Mouse (Mus musculus): ENCODE data around the gene Sema3e. TPM values are rescaled to one million over a fixed set of nuclear protein-coding genes. Genes with fewer than 3 reads are reported as not detected.

The Sema3e gene
- polyA plus RNA-seq, 3 experiments from 2014 or later, result 0.14 TPM; not detected in 2

DNA sequence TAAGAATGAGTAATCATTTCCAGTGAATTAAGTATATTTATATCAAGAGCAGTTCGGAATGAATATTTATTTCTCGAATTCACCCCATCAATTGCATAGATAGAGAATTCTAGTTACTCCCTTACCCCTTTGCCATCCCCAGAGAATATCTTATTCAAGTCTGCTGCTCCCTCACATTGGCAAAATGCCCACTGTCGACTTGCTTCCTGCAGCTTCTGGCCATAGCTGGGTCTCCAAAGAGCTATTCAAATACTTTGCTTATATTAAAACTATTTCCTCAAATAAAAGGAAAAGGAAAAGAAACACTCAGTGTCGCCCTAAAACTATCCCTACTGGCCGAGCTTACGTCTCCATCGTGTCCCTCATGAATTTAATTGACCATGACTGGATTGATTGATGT, 191.1 kb downstream of the Sema3e start:
- no peak for ATAC-seq

DNA sequence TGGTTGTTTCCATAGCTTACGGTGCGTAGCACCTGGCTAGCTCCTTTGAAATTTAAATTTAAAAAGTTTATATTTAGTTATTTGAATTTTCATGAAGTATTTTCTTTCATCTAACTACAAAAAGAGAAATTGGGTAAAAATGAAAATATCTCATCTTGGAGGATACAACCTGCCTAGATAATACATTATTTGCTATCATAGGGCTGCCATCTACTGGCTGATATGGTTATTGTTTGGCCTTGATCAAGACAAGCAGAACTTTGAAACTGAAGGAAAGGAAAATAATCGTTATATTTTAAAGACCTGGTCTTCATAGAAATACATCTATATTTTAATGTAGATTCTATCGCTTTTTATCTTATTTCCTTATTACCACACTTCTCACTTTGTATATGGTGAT, 193.6 kb downstream of the Sema3e start:
- ATAC-seq, result no peak

DNA sequence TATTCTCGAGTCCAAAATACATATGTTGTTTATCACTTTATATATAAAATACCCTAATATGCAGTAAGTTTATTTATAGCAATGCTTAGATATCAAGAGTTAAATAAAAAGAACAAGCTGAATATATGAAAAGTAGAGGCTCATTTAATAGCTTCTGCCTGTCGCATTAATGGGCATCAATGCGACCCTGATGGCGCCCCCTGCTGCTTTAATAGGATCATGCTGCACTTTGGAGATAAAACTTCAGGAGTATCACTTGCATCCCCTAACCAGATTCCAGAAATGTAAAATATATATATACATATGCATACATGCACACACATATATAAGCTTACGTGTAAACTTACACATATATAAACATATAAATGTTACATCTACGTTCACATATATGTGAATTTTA, 199.4 kb downstream of the Sema3e start:
- no peak for ATAC-seq

DNA sequence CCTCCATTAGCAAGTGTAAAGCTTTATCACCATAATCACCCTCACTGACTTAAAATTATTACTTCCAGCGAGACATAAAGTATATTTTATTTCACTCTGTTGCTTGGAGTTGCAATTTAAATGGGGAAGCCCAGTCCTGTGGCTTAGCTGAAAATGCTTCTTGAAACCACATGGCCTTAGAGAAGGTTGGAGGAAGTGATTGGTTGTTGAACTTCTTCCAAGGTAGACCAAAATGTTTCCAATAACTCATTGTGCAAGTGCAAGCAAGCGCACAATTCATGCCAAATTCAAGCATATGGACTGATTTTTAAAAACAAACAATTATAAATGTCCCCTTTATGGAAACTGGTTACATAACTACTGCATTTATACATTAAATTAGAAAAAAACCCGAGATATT, 206.0 kb downstream of the Sema3e start:
- ATAC-seq, result no peak

DNA sequence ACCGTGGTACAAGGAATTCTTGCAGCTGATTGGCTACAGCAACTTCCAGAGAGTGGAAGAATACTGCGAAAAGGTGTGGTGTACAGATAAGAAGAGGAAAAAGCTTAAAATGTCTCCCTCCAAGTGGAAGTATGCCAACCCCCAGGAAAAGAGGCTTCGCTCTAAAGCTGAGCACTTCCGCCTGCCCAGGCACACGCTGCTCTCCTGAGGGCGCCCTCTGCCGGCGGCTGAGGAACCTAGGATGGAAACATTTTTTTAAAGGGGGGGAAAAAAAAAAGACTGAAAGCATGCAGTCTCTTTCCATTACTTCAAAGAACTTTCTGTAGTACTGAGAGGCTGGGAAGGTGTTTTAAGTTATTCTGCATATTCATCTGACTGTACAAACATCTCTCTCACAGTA, 227.5 kb downstream of the Sema3e start:
- no peak for ATAC-seq

DNA sequence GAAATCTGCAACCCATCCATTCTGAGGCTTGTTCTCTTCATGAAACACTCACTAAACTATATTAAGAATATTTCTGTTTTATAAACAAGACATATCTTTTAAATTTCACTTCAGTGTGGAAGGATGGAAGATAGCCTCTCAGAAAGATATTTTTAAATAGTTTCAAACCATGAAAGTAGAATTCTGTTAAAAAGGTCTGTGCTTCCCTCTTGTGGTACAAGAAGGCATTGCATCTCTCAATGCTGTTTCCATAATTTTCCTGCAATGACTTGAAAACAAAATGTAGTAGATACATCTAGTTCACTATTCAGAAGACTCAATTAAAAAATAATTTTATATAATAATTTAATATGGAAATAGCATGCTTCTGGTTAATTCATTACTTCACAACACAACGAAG, 228.3 kb downstream of the Sema3e start:
- ATAC-seq, result no peak

DNA sequence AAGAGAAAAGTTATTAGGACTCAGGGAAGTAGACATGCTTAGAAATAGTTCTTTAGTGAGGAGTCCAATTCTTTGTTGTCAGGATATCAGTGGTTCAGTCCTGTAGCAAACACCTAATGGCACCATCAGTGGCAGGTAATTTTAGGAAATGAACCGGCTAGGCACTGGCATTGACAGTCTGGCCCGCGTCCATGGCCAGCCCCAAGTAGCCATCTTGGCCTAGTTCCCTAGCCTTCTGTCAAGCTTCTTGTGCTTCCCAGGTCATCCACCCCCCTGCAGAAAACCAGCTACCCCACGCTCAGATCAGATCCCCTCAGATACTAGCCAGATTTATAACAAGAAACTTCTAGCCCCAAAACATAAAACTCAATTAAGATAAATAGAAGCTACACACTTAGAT, 235.1 kb downstream of the Sema3e start:
- no peak for ATAC-seq

DNA sequence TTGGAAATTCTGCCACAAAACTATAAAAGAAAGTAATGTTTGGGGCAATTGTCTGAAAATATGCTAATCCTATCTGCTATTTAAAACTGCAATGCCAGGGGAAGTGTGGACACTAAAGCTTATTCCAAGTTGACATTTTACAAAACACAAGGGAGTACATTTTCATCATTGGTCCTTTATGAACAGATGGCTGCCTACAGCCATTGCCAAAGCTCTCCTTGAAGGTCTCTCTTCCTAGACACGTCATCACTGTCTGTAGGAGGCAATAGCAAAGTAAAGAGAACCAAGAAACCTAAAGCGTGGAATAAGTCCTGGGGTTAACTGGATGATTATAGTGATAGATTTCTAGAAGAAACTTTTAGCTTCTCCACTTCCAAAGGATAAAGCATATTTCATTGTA, 242.3 kb downstream of the Sema3e start:
- no peak for ATAC-seq

Other genes starting within 250 kb of the Sema3e start
- not detected for gene Speer3, start 233.7 kb upstream of the Sema3e start, polyA plus RNA-seq (2017; shearing (Covaris generic))

Measured in inflammation-experienced regulatory T-cells, adult 6 months (primary cell).